Mouse (Mus musculus) mouse embryonic stem cell (cell line): ENCODE measurements around the gene Apof.
"Not testable (repeated sequence)": the region's sequence is repeated elsewhere in the genome, so short reads cannot be mapped to it uniquely, and the experiment has no call there.

Experiments
- in situ Hi-C, 2 experiments: fragments of 300-500 bp; cut with MboI; formaldehyde crosslinking; loops; 1 replicate in 1 of 2; 3 replicates in 1 of 2; pipeline ENCODE4 v1.14.3; 2019 to 2020; ENCODE audit warnings: low sequenced_read_pairs in 2 of 2, low pct_unique_long_range_greater_than_20kb in 1 of 2, mixed read lengths in 1 of 2; ENCODE audit not compliant: unreplicated experiment in 1 of 2

The Apof gene

DNA sequence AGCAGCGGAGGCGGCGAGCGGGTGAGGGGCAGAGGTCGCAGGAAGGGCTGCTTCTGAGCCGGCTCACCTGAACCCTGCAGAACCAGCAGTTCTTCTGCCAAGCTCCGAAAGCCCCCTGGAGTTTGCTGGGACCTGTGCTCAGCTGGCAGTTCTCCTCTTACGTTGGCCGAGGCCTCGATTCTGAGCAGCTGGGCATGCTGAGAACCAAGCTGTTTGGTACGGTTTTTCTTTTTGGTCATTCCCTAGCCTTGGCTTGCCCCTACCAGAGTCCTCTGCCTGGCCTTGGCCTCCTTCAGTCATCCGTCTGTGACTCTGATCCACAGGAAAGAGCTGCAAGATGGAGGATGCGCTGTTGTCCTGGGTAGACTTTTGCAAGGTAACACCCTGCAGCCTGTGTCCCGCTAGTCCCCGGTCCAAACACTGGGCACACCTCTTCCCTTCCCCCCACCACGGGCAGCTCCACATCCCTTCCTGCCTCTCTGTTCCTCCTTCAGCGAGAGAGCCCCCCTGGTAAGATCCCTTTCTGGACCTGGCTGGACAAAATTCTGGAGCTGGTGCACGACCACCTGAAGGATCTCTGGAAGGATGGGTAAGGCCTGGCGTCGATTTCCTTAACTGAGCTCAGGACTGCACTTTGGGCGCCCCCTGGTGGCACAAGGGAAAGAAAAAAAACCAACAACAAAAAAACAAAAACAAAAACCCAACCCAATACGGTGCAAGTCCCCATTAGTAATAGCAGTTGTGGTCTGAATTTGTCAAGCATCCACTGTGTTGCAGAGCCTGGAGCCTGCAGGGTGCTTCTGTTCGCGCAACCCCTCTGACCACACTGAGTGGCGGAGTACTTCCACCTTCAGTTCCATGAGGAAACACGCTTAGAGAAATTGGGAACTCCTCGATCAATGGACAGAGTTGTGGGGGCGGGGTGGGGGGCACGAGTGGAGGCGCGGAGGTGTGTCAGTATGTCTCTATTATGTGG, 15.4 kb downstream of the Apof start:
- in situ Hi-C loops, result no loop called here

DNA sequence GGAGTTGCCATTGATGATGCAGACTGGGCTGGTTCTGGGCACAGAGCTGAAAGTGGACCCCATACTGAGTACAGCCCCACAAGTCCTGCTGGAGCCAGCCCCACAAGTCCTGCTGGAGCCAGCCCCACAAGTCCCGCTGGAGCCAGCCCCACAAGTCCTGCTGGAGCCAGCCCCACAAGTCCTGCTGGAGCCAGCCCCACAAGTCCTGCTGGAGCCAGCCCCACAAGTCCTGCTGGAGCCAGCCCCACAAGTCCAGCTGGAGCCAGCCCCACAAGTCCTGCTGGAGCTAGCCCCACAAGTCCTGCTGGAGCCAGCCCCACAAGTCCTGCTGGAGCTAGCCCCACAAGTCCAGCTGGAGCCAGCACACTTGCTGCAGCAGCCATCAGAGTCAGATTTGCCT, 22.1 kb downstream of the Apof start:
- in situ Hi-C loops, result not testable (repeated sequence)

GRCm38 (mm10) chr10:128296370-128297090, 28.1 kb downstream of the Apof start:
- in situ Hi-C loops, result no loop called here

GRCm38 (mm10) chr10:128297221-128297620, 28.8 kb downstream of the Apof start:
- in situ Hi-C loops, result no loop called here

- in situ Hi-C loops, result no loop called here
These were observed 29.2 kb downstream of the Apof start for GRCm38 (mm10) chr10:128297622-128298021.

- in situ Hi-C loops, result no loop called here
These were observed 29.8 kb downstream of the Apof start for GRCm38 (mm10) chr10:128298243-128298642.

GRCm38 (mm10) chr10:128298702-128299171, 30.3 kb downstream of the Apof start, which contains the start of gene Il23a:
Il23a (minus strand) TSS chr10:128298752.
- in situ Hi-C loops, result no loop called here

GRCm38 (mm10) chr10:128302357-128302756, 33.9 kb downstream of the Apof start:
- in situ Hi-C loops, result no loop called here

DNA sequence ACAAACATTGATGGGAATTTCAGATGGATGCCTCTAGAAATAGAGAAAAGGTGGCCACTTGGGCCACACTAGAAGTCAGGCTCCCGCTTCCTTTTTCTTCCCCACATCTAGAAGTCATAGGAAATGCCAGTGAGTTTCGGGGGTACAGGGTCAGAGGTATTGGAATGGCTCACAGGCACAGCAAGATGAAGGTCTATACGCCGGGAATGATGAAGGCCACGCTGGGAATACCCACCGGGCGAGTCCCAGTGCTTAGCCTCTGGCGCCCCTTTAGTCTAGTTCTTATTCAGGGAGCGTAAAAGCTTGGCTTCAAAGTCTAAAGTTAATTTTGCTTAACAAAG, 34.3 kb downstream of the Apof start:
- in situ Hi-C loops, result no loop called here

DNA sequence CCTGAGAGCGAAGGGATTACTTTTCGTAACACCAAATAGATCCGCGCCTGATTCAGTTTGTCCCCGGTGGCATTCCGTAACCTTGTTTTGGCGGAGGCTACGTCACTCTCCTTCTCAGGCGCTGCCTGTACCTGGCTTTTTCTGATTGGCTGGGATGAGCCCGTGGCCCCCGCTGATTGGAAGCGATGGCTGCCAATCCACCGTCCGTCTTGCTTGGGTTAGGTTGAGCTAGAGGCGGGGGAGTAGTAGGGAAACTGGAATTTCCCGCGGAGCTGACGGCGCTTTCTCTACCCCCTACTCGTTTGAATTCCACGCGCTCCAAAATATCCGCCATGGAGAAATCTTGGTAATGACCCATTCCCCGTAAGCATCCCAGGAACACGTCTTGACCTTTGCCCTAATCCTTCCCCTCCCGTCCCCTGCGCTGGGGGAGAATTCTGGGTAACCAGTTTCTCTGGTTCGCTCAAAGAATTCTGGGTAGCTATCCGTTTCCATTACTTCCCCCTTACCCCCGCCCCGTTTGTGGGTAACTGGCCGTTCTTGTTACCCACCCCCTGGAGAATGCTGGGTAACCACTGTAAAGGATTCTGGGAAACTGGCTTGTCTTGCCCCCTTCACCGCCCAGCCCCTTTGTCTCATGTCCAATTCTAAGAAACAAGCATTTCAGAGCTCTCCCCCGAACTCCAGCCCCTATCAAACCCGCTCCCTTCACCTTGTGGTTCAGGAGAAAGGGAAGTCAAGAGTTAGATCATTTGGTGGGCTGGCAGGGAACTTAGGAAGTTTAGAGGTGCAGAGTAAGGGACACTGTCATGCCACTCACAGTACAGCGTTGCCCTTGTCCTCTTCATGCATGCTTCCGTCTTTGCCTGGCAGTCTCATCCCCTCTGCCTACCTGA, 34.9 kb downstream of the Apof start, which contains the start of gene Pan2:
Gene Pan2, plus strand, starts transcription at position 210 of the 896 bp plus-strand sequence.
- in situ Hi-C loops, result no loop called here

GRCm38 (mm10) chr10:128309654-128310053, 41.2 kb downstream of the Apof start:
- in situ Hi-C loops, result no loop called here

GRCm38 (mm10) chr10:128310177-128310576, 41.7 kb downstream of the Apof start:
- in situ Hi-C loops, result no loop called here

DNA sequence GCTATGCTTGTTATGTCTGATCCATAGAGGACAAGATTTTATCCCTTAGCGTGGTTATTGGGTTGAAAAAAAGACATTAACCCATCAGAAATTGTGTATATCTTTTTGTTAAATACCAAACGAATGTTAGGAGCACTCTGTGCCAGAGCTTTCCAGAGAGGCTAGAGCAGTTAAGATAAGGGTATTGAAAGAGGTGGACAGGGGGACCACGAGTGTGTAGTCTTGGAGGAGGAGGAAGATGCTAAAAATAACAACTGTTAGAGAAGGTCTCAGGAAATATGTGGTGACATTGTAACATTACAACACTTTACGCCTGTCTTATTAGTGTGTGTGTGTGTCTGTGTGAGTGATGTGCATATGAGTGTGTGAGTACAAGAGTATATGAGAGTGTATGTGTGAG, 42.4 kb downstream of the Apof start:
- in situ Hi-C loops, result no loop called here

GRCm38 (mm10) chr10:128315578-128315977, 47.1 kb downstream of the Apof start:
- in situ Hi-C loops, result no loop called here
